Mouse (Mus musculus) T-helper 2 cell (primary cell): ENCODE data around the gene Zcchc7.

ENCODE experiments used
- in situ Hi-C: fragments of 300-600 bp; cut with MboI, MseI; formaldehyde crosslinking; loops from one replicate; pipeline ENCODE4 v1.15.1; 2025; ENCODE audit warnings: high pct_unique_total_duplicates

Zcchc7 gene

DNA sequence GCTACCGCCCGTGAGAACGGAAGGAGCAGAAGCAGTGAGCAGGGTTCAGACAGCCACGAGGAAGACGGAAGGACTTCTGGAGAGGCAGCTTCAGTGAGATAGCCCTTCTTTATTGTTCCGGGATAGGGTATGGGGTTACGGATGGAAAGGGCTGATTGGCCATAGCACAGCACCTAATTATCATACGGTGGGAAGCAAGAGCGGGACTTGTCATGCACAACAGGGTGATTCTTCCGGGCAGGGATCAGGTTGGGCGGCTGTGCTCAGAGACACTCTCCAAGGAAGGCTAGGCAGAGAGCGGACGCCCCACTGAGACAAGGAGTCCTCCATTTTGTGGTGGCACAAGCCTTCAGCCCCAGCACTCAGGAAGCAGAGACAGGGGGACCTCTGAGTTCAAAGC lies 203.5 kb downstream of the Zcchc7 start:
- in situ Hi-C loops, result no loop called here

DNA sequence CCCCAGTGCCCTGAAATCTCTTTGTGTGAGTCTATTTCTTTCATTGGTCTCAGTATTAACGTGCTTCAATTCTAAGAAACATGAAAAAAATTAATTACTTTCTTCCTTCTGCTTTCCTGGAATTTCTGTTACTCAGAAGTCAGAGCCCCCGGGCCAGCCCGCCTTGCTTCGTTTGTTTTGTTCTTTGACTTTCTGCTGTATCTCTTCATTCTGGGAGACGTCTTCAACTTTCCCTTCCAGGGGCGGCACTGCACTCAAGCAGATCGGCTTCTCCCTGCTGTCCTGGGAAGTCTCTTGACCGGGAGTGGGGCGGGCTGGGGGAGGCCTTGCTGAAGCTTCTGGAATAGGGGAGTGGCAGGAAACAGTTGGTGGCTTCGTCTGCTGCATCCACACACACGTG lies 207.5 kb downstream of the Zcchc7 start:
- in situ Hi-C loops, result no loop called here

DNA sequence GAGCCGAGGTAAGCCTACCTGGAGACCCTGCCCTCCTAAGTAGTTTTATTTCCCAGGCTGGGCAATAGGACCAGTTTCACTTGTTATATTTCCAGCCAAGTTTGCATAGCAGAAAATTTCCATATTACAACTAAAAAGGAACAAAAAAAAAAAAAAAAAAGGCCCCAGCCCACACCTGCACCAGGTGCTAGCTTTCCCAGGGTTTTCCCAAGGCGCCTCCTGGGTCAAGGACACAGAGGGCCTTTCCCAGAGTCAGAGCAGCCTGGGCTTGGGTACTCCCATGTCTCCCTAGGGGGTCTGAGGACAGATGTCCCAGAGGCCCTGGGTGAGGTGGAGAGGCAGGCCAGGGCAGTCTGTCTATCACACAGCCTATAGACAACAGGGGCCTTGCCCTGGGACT lies 209.5 kb downstream of the Zcchc7 start:
- in situ Hi-C loops, result no loop called here

DNA sequence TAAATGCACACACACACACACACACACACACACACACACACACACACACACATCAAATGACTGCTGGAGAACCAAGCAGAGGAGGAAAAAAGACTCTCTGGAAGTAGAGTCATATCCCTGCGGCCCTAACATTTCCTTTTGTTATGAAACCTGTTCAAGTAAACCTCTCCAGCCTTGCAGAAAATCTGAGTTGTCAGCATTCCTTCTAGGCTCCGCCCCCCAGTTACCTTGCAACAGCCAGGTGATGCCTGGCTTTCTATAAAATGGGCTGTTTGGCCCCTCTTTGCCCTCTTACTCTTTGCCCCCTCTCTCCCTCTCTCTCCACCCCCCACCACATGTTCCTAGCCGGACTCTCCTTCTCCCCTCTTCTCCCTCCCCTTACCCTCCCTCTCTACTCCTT lies 210.1 kb downstream of the Zcchc7 start:
- in situ Hi-C loops, result no loop called here

DNA sequence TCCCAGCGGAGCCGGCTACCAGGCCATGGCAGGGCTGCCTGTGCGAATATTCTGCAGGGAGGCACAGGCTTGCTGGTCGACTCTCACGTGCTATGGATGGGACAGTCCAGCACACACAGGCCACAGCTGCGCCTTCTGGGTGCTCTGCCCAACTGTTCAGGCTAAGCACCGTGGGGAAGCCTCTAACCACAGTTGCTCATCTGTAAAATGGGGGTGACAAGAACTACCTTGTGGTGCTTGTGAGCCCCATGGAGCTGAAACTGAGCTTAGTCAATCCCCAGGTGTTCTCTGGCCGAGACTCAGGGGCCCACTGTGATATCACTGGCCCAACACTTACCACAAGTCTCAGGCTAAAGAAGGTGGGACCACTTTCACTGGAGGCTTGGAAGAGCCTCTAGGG lies 211.7 kb downstream of the Zcchc7 start:
- in situ Hi-C loops, result no loop called here

DNA sequence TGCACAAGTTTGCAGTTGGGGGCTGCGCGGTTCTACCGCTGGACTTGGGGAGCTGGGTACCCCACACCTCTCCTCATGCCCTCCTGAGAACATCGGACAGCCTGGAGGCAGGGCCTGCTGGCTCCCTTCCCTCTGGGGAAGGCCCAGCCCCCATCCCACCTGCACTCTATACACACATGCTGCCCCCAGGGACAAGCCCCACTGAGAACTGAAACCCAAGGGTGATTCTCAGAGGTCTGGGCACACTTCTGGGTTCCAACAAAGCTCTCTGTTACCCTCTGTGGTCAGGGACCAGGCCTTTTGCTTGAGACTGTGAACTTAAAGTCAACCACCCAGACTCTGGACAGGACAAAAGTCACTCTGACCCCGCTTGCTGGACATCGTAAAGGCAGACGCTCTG lies 214.4 kb downstream of the Zcchc7 start:
- in situ Hi-C loops, result loop anchor here (5.0 kb wide), 1 partner anchor 42 kb away; the partner anchor contains the start of gene Zbtb5

DNA sequence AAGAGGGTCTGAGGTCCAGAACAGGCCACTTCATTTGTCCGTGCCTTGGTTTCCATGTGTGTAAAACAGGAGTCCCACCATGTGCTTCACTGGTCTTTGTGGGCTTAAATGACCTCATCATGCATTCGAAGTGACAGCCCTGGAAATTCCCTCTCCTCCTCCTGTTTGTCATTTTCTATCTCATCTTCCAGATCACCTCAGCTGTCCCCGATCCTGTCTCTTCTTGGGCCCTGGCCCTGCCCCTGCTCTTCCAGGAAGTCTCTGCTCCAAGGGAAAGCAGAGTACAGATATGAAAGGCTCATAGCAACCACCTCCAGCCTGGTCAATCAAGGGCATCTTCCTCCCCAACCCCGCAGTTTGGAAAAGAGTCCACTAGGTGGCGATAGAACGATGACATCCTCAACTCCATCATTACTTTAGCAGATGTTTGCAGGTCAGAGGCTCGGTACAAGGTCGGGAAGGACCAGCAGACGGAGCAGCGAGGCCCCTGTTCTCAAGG lies 215.0 kb downstream of the Zcchc7 start:
- in situ Hi-C loops, result loop anchor here (5.0 kb wide), 1 partner anchor 42 kb away; the partner anchor contains the start of gene Zbtb5

DNA sequence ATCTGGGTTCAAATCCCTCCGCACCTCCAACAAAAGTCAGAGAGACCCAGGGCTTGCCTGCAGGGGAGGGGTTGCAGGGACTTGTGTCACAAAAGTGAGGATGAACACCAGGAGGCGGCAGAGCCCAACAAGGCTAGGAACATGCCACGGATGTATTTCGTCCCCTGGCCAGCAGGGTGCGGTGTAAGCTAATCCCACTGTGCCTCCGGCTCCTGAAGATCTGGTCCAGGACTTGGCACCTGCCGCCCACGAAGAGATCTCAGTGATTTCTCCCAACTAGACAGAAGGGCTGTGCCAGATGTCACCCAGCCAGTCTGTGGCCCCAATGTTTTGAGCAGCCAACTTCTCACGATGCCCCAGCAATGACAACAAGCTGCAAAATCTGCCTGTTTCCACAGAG lies 217.8 kb downstream of the Zcchc7 start:
- in situ Hi-C loops, result loop anchor here (5.0 kb wide), 1 partner anchor 39 kb away; the partner anchor contains the start of gene Zbtb5

DNA sequence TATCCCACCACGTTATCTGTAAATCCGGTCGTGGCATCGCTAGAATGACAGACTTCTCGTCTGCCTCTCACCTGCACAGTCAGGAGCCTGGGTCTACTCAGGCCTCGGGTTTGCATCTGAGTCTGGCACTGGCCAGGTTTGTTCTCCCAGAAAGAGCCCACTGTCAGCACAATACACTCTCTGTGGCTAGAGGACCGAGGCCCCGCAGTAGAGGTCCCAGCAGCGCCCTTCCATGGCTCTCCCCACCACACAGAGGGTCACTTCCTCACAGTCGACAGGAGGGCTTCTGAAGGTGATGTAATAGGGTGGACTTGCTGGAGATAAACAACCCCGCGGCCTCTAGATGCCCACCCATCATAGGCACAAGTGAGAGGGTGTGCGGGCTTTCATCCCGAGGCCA lies 218.2 kb downstream of the Zcchc7 start:
- in situ Hi-C loops, result loop anchor here (5.0 kb wide), 1 partner anchor 38 kb away; the partner anchor contains the start of gene Zbtb5

DNA sequence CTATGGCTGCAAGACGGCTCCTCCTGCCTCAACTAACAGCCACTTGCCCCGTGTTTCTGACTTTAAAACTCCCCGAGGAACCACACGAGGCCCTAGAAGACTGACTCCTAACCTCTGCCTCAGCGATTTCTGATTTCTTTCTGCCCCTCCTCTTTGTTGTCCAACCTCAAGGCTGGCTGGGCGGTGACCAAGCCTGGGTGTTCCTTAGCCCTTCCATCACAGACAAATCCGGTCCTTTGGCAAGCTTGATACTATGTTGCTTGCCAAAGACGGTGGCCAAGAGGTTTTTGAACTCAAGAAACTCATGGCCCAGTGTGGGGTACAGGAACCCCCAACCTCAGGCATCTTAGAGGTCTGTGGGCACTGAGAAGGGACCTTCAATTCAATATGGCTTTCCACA lies 218.7 kb downstream of the Zcchc7 start:
- in situ Hi-C loops, result loop anchor here (5.0 kb wide), 1 partner anchor 38 kb away; the partner anchor contains the start of gene Zbtb5

DNA sequence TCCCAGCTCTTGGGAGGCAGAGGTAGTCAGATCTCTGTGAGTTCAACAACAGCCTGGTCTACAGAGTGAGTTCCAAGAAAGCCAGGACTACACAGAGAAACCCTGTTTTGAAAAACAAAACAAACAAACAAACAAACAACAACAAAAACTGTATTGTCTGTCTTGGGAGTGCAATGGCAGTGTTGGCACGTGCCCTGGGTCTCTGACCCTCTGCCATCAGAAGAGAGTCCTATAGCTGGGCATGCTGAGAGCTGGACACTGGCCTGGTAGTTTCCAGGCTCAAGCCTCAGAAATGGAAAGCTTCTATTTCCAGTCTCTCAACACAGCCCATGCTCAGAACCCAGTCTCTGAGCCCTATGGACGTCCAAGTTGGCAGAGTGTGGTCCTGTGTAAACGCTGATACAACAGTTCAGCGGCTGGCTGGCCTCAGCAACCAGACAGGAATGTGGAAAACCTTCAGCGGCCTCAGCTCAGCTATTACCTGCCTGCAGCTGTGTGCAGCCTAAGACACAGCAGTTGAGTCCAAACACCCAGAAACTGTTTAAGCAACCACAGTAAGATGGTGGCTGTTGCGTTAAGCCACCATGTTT lies 220.4 kb downstream of the Zcchc7 start:
- in situ Hi-C loops, result no loop called here

DNA sequence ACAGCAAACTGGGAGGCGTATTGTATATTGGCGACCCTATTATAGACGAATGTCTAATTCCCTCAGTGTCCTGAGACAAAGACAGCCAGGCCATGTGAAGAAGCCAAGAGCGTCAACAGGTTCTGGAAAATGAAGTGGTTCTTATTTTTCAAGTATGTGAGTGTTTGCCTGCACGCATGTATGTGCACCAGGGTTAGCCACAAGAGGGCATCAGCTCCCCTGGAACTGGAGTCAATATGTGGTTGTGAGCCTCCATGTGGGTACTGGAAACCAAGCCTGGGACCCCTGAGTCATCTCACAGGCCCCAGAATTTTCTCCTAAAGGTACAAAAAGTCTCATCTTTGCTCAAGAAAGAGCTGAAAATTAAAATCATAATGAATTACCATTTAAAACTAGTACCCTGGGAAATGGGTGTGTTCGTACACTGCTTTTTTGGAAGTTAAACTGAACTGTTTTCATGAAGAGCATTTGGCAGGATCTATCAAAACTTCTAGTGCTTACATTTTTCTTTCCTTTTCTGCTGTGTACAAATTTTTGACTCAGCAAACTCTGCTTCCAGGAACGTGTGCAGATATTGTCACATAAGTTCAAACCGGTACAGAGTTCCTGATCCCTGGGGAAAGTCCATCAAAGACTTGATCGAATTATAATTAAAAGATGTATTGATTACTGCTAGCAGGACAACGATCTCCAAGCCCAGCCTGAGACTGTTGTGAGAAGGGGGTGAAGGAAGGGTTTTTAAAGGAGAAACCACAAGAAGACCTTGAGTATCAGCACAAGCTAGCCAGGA lies 221.4 kb downstream of the Zcchc7 start:
- in situ Hi-C loops, result no loop called here

DNA sequence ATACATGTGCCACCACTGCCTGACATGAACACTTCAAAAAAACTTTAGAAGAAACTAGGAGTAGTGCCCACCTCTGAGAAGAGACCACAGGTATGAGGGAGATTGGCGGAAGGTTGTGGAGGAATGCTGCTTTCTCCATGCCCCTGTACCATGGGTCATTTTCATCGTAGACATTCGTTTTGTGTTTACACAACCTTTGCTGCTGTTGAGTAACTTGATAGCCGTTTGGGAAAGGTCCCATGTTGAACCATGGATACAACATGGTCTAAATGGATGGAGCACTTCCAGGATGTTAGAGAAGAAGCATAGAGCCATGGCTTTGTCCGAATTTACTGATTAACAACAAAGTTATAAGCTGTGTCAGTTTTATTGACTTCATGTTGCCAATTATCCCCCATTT lies 222.5 kb downstream of the Zcchc7 start:
- in situ Hi-C loops, result no loop called here

DNA sequence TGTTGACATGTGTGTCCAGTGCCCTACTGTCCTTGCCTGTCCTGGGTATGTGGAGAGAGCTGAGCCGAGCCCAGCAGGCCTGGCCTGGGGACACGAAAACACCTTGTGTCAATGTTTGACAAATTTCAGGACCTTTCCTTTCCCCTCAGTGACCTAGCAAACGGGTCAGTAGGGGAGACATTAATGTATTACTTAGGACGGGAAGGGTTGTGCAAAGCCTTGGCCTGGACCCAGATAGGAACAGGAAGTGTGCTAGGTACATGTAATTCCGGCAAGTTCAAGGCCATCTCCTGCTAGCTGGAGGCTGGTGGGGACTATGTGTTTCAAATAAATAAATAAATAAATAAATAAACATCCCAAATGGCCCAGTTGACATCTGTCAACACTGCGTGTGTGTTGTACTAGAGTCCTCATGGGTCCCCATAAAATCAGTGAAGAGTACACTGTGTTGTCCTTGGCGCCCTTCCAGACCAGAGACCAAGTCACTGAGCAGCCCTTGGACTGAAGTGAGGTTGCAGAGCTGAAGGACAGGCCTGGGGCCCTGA lies 224.2 kb downstream of the Zcchc7 start:
- in situ Hi-C loops, result no loop called here

DNA sequence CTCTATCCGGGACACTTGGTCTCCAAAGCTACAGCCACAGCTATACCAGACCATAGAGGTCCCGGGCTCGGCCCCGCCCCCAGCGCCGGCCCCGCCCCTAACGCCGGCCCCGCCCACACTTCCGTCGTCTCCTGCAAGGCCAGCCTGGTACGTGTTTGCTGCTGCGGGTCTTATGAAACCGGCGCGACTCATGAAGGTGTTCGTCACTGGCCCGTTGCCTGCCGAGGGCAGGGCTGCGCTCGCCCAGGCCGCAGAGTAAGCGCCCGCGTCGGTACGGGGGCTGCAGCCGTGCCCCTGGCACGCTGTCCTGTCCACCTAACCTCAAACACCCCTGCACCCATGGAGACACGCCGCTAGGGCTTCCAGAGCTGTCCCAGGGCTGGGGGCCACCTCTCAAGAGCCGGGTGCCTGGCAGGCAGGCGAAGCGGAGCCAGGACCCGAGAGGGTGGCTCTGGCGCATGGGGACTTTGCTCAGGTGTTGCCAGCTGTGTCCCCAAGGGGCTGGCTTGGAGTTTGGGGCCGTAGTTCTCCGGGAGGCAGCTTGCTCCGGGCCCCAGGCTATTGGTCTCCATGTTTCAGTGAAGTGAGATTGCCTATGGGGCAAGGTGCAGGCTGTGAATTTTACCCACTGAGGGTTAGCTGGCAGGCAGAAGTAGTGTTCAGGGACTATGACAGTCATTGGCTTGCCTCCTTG lies 225.8 kb downstream of the Zcchc7 start, which contains the start of gene Grhpr:
Gene Grhpr, plus strand, starts transcription at position 116 of the 694 bp plus-strand sequence.
- in situ Hi-C loops, result no loop called here
